Mouse (Mus musculus): Measurements from ENCODE around the gene Fbxw9. TPM values are rescaled to one million over a fixed set of nuclear protein-coding genes. Genes with fewer than 3 reads are reported as not detected.

Gene Fbxw9
- polyA plus RNA-seq, 1 experiment from 2014 or later: 16.6 TPM

DNA sequence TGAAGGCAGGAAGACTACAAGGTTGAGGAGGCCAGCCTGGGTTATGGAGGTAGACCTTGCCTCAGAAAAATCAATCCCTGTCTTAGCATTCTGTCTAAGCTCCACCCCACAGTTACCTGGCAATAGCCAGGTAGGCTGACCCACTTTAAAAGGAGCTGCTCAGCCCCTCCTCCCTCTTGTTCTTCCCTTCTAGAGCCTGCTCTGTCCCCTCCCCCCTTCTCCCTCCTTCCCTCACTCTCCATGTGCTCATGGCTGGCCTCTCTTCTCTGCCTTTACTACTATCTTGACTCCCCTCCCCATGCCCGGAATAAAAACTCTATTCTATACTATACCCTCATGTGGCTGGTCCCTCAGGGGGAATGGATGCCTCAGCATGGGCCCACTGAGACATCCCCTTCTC, 26.0 kb upstream of the Fbxw9 start:
- H3K27me3 ChIP-seq (ENCODE audit: control insufficient read depth, insufficient read depth, low read length): no peaks in the 10 kb centered on the region
- H3K4me2 ChIP-seq (ENCODE audit: low read length): no peak overlapping the region
- H3K36me3 ChIP-seq (ENCODE audit: control insufficient read depth, insufficient read depth, low read length): peaks cover 50% of the 10 kb centered on the region
- no peak overlapping the region for H3K9ac ChIP-seq (ENCODE audit: low read length)
- no peak overlapping the region for H3K4me3 ChIP-seq (ENCODE audit: control insufficient read depth in 1 of 2, insufficient read depth in 1 of 2, low read depth in 1 of 2, low read length in 2 of 2)
- H3K9me3 ChIP-seq (ENCODE audit: control insufficient read depth, low read length): no peaks in the 10 kb centered on the region
- ATAC-seq (ENCODE audit: insufficient number of reproducible peaks, insufficient read depth, low FRiP score, low read depth): no peak
- WGBS: 61% methylated on average over 1 of the region's 1 CpGs
- H3K4me1 ChIP-seq (ENCODE audit: control insufficient read depth in 2 of 2, insufficient read depth in 2 of 2, low read length in 2 of 2): peaks cover 0 to 22% of the 10 kb centered on the region in 2 experiments; a peak in 3 of 4 replicates
- H3K27ac ChIP-seq (replicated peaks in 1 of 2; ENCODE audit: control insufficient read depth in 1 of 2, insufficient read depth in 1 of 2, low read depth in 2 of 2, low read length in 2 of 2): no peak overlapping the region

DNA sequence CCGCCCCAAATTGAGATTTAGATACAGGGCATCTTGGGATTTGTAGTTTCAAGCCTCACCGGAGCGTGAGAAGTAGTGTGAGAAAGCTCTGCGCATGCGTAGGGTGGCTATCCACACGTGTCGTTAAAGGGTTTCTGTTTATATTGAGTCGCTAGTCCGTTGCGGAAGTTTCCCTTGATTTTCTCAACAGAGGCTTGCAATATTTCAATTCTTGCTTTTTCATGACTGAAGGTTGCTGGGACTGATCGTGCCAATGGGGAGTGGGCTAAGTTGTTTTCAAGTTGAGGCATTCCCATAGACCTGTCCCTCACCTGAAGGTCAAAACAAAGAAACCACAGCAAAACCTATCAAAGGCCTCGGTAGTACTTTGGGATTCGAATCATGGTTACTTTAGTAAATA, 25.1 kb upstream of the Fbxw9 start:
- ATAC-seq (ENCODE audit: insufficient number of reproducible peaks, insufficient read depth, low FRiP score, low read depth): no peak
- Histone ChIP-seq H3K9me3 (ENCODE audit: control insufficient read depth, low read length) (no peaks in the 10 kb centered on the region), H3K27me3 (ENCODE audit: control insufficient read depth, insufficient read depth, low read length) (no peaks in the 10 kb centered on the region), H3K9ac (ENCODE audit: low read length) (peak overlapping the region; percentile 92), H3K36me3 (ENCODE audit: control insufficient read depth, insufficient read depth, low read length) (peaks cover 43% of the 10 kb centered on the region), H3K27ac (replicated peaks in 1 of 2; ENCODE audit: control insufficient read depth in 1 of 2, insufficient read depth in 1 of 2, low read depth in 2 of 2, low read length in 2 of 2) (peak overlapping the region; percentile 6 to 99; a peak in 1 of 4 replicates), H3K4me2 (ENCODE audit: low read length) (peak overlapping the region; percentile 82), H3K4me3 (ENCODE audit: control insufficient read depth in 1 of 2, insufficient read depth in 1 of 2, low read depth in 1 of 2, low read length in 2 of 2) (peak overlapping the region; percentile 33 to 84), H3K4me1 (ENCODE audit: control insufficient read depth in 2 of 2, insufficient read depth in 2 of 2, low read length in 2 of 2) (peaks cover 0 to 21% of the 10 kb centered on the region in 2 experiments; a peak in 3 of 4 replicates)
- WGBS: 4% methylated on average over 13 of the region's 13 CpGs

DNA sequence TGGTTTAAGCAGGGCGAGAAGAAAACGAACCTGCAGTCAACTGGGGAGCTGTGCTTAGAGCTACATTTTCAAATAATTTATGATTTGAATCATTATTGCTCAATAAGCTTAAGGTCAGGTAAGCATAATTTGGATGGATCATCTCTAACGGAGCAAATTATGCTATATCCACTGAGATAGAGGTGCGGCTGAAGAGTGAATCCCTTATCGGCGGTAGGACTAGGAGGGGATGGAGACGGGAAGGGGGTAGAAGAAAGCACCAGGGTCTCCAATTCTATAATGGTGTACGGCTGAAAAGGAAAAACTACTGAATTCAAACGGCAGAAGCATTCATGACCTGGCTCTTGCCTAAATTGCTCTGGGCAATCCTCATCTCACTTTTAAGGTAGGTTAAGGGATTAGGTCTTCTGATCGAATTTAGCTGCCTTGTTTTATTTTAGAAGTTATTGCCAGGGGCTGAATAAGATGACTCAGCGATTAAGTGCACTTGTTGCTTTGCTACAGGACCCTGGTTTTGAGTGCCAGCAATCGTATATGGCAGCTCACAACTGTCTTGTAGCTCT, 24.6 kb upstream of the Fbxw9 start:
- Histone ChIP-seq H3K4me1 (ENCODE audit: control insufficient read depth in 2 of 2, insufficient read depth in 2 of 2, low read length in 2 of 2) (peaks cover 0 to 22% of the 10 kb centered on the region in 2 experiments; a peak in 3 of 4 replicates), H3K4me3 (ENCODE audit: control insufficient read depth in 1 of 2, insufficient read depth in 1 of 2, low read depth in 1 of 2, low read length in 2 of 2) (peak overlapping the region; percentile 79 to 84), H3K9me3 (ENCODE audit: control insufficient read depth, low read length) (no peaks in the 10 kb centered on the region), H3K9ac (ENCODE audit: low read length) (peak overlapping the region; percentile 92), H3K27me3 (ENCODE audit: control insufficient read depth, insufficient read depth, low read length) (no peaks in the 10 kb centered on the region), H3K36me3 (ENCODE audit: control insufficient read depth, insufficient read depth, low read length) (peaks cover 43% of the 10 kb centered on the region), H3K4me2 (ENCODE audit: low read length) (peak overlapping the region; percentile 82), H3K27ac (replicated peaks in 1 of 2; ENCODE audit: control insufficient read depth in 1 of 2, insufficient read depth in 1 of 2, low read depth in 2 of 2, low read length in 2 of 2) (peak overlapping the region; percentile 87 to 99)
- ATAC-seq (ENCODE audit: insufficient number of reproducible peaks, insufficient read depth, low FRiP score, low read depth): no peak
- WGBS: 5% methylated on average over 12 of the region's 12 CpGs

- ATAC-seq (ENCODE audit: insufficient number of reproducible peaks, insufficient read depth, low FRiP score, low read depth): no peak
- under 1% methylated on average over 15 of the region's 15 CpGs for WGBS
- H3K4me3 ChIP-seq (ENCODE audit: control insufficient read depth in 1 of 2, insufficient read depth in 1 of 2, low read depth in 1 of 2, low read length in 2 of 2): peak overlapping the region; percentile 79 to 84
These were observed 24.0 kb upstream of the Fbxw9 start for GRCm38 (mm10) chr8:85035728-85036310.

DNA sequence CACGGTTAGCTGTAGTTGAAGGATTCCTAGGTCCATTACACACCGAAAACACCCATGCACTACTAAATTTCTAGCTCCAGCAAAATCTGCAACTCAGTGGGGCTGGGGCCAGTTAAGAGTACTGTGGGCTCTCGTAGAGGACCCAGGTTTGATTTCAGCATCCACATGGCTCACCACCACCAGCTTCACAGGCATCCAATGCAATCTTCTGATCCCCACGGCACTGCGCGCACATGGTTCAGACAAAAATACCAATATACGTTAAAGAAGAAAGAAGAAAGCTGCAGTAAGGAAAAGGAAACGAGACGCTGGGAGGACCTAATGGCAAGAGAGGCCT, 23.5 kb upstream of the Fbxw9 start:
- Histone ChIP-seq H3K27me3 (ENCODE audit: control insufficient read depth, insufficient read depth, low read length) (no peaks in the 10 kb centered on the region), H3K4me1 (ENCODE audit: control insufficient read depth in 2 of 2, insufficient read depth in 2 of 2, low read length in 2 of 2) (peaks cover 0 to 22% of the 10 kb centered on the region in 2 experiments; a peak in 3 of 4 replicates), H3K9me3 (ENCODE audit: control insufficient read depth, low read length) (no peaks in the 10 kb centered on the region), H3K27ac (replicated peaks in 1 of 2; ENCODE audit: control insufficient read depth in 1 of 2, insufficient read depth in 1 of 2, low read depth in 2 of 2, low read length in 2 of 2) (peak overlapping the region; percentile 87 to 99), H3K36me3 (ENCODE audit: control insufficient read depth, insufficient read depth, low read length) (peaks cover 44% of the 10 kb centered on the region), H3K4me3 (ENCODE audit: control insufficient read depth in 1 of 2, insufficient read depth in 1 of 2, low read depth in 1 of 2, low read length in 2 of 2) (peak overlapping the region; percentile 79 to 84), H3K9ac (ENCODE audit: low read length) (peak overlapping the region; percentile 92), H3K4me2 (ENCODE audit: low read length) (peak overlapping the region; percentile 82)
- under 1% methylated on average over 9 of the region's 9 CpGs for WGBS
- peak; percentile 38 for ATAC-seq (ENCODE audit: insufficient number of reproducible peaks, insufficient read depth, low FRiP score, low read depth)

More at GRCm38 (mm10) chr8:85035728-85036310, 24.0 kb upstream of the Fbxw9 start:
- H3K36me3 ChIP-seq (ENCODE audit: control insufficient read depth, insufficient read depth, low read length): peaks cover 43% of the 10 kb centered on the region
- no peaks in the 10 kb centered on the region for H3K27me3 ChIP-seq (ENCODE audit: control insufficient read depth, insufficient read depth, low read length)
- H3K4me1 ChIP-seq (ENCODE audit: control insufficient read depth in 2 of 2, insufficient read depth in 2 of 2, low read length in 2 of 2): peaks cover 0 to 22% of the 10 kb centered on the region in 2 experiments; a peak in 3 of 4 replicates
- no peaks in the 10 kb centered on the region for H3K9me3 ChIP-seq (ENCODE audit: control insufficient read depth, low read length)
- peak overlapping the region; percentile 92 for H3K9ac ChIP-seq (ENCODE audit: low read length)
- peak overlapping the region; percentile 82 for H3K4me2 ChIP-seq (ENCODE audit: low read length)
- peak overlapping the region; percentile 87 to 99 for H3K27ac ChIP-seq (replicated peaks in 1 of 2; ENCODE audit: control insufficient read depth in 1 of 2, insufficient read depth in 1 of 2, low read depth in 2 of 2, low read length in 2 of 2)

DNA sequence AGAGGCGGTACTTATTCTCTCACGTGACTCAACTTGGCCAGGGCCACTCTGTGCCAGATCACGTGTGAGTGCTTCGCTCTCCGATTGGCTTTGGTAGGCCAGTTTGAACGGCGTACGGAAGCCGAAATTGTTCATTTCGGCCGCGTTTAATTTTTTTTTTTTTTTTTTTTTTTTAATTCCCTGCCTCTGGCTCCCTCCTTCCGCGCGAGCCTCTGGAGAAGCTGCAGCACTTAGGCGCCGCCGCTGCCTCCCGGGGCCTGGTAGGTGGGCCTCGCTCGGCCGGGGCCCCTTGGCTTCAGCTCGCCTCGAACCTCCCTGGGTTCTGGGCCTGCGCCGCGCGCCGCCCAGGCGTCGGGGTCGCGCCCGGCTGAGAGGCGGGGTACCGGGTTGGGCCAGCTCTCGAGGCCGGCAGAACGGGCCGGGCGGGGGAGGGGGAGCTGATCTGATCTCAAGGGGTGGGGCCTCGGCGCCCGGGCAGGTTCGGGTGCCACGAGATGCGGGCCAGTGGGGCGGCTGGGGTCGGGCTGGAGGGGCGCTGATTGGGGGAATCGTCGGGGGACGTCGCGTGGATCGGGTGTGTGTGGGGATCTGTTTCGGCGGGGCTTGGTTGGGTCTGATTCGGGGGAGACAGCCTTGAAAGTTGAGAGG, 23.0 kb upstream of the Fbxw9 start, which contains the start of gene Tnpo2:
Gene Tnpo2 (plus strand): TSS at position 198 of the 648 bp plus-strand sequence.
- WGBS: under 1% methylated on average over 59 of the region's 59 CpGs
- H3K27me3 ChIP-seq (ENCODE audit: control insufficient read depth, insufficient read depth, low read length): no peaks in the 10 kb centered on the region
- peak; percentile 92 for ATAC-seq (ENCODE audit: insufficient number of reproducible peaks, insufficient read depth, low FRiP score, low read depth)
- H3K9me3 ChIP-seq (ENCODE audit: control insufficient read depth, low read length): no peaks in the 10 kb centered on the region
- peak within 1 kb of the TSS; percentile 84 to 96 for H3K4me3 ChIP-seq (ENCODE audit: control insufficient read depth in 1 of 2, insufficient read depth in 1 of 2, low read depth in 1 of 2, low read length in 2 of 2)
- peaks cover 0 to 22% of the 10 kb centered on the region in 2 experiments; a peak in 3 of 4 replicates for H3K4me1 ChIP-seq (ENCODE audit: control insufficient read depth in 2 of 2, insufficient read depth in 2 of 2, low read length in 2 of 2)
- peak within 1 kb of the TSS; percentile 96 for H3K4me2 ChIP-seq (ENCODE audit: low read length)
- peak within 1 kb of the TSS; percentile 99 for H3K27ac ChIP-seq (replicated peaks in 1 of 2; ENCODE audit: control insufficient read depth in 1 of 2, insufficient read depth in 1 of 2, low read depth in 2 of 2, low read length in 2 of 2)
- H3K36me3 ChIP-seq (ENCODE audit: control insufficient read depth, insufficient read depth, low read length): peaks cover 44% of the 10 kb centered on the region
- peak within 1 kb of the TSS; percentile 92 for H3K9ac ChIP-seq (ENCODE audit: low read length)

GRCm38 (mm10) chr8:85037366-85037680, 22.5 kb upstream of the Fbxw9 start:
- H3K36me3 ChIP-seq (ENCODE audit: control insufficient read depth, insufficient read depth, low read length): peaks cover 44% of the 10 kb centered on the region
- H3K27me3 ChIP-seq (ENCODE audit: control insufficient read depth, insufficient read depth, low read length): no peaks in the 10 kb centered on the region
- WGBS: under 1% methylated on average over 14 of the region's 14 CpGs
- H3K27ac ChIP-seq (replicated peaks in 1 of 2; ENCODE audit: control insufficient read depth in 1 of 2, insufficient read depth in 1 of 2, low read depth in 2 of 2, low read length in 2 of 2): peak overlapping the region; percentile 99
- H3K4me1 ChIP-seq (ENCODE audit: control insufficient read depth in 2 of 2, insufficient read depth in 2 of 2, low read length in 2 of 2): peaks cover 0 to 22% of the 10 kb centered on the region in 2 experiments; a peak in 3 of 4 replicates
- no peaks in the 10 kb centered on the region for H3K9me3 ChIP-seq (ENCODE audit: control insufficient read depth, low read length)
- ATAC-seq (ENCODE audit: insufficient number of reproducible peaks, insufficient read depth, low FRiP score, low read depth): peak; percentile 11
- peak overlapping the region; percentile 92 for H3K9ac ChIP-seq (ENCODE audit: low read length)
- peak overlapping the region; percentile 96 for H3K4me2 ChIP-seq (ENCODE audit: low read length)
- peak overlapping the region; percentile 84 to 96 for H3K4me3 ChIP-seq (ENCODE audit: control insufficient read depth in 1 of 2, insufficient read depth in 1 of 2, low read depth in 1 of 2, low read length in 2 of 2)
